Mouse (Mus musculus): ENCODE data around the gene Ephb3.

Gene Ephb3

DNA sequence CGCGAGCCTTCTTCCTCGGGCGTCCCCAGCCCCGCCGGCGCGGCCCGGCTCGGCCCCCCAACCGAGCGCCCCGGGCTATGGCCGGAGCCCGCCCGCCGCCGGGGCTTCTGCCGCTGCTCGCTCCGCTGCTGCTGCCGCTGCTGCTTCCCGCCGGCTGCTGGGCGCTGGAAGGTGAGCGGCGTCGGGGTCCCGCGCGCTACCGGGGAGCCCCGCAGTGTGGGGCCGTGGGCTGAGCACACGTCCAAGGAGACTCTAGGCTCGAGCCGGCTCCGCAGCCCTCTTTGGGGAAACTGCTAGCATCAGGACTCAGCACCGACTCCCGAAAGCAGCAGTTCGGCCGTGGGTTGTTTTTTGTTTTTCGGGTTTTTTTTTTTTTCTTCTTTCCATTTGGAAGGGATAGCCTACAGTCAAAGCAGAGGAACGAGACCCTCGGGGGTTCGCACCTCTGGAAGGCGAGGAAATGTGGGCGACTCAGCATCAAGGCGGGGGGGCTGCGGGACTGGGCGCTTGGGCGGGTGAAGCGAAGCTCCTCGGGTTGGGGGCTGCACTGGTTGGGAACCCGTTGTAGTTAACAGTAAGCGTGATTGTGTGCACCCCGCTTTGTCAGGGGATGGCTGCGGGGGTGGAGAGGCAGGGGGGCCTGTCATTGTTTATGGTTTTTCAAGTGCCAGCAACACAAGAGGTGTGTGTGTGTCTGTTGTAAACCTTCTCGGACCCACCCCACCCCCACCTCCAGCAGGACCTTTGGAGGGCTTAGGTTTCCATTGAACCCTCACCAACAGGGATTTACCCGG lies 735 bp downstream of the Ephb3 start:
- DNase-seq (ENCODE audit: low spot score): no peak

DNA sequence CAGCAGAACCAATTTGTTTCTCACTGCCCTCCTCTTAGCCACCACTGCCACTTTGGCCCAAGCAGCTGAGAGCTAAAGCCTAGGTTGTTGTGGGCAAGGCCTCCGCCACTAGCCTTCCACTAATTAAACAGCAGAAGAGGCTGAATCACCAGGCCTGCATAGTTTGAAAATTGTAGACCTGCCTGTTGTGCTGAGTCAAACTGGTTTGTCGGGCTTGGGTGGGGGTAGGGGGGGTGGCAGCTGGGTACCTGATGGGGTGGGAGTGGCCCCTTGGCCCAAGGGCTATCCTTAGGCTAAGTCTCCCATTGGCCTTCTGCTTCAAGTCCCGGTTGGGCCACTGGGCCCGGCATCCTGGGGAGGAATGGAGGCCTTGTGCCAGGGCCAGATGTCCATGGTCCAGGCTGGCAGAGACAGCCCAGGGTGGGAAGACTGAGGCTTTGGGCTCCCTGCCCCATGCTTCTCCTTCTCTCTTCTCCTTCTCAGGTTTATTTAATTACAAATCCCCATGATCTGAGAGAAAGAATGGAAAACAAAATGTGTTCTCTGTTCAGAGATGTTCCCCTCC lies 3.5 kb downstream of the Ephb3 start:
- DNase-seq (ENCODE audit: low spot score): no peak

- no peak for DNase-seq (ENCODE audit: low spot score)
Measured at GRCm38 (mm10) chr16:21209290-21209689, 4.7 kb downstream of the Ephb3 start.

DNA sequence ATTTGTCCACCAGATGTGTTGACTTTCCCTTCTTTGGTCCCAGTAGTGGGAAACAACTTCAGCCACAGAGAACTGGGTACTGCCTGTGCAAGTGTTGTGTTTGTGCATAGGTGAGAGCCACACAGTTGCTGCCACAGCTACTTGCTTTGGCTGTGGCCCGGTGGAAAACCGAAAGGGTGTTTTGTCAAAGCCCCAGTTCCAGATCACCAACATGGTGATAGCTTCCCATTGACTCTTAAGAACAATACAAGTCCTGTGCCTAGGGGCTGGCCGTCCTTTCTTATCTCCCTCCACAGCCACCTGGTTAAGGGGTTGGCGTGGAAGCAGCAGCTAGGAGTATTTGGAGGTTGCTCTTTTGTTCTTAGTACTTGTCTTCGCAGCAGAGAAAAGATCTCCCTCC lies 5.6 kb downstream of the Ephb3 start:
- no peak for DNase-seq (ENCODE audit: low spot score)

- DNase-seq (ENCODE audit: low spot score): peak; percentile 87
Measured at GRCm38 (mm10) chr16:21210667-21211338, 6.2 kb downstream of the Ephb3 start.

GRCm38 (mm10) chr16:21211501-21211900 lies 6.9 kb downstream of the Ephb3 start:
- DNase-seq (ENCODE audit: low spot score): no peak

- DNase-seq (ENCODE audit: low spot score): no peak
Measured at GRCm38 (mm10) chr16:21212369-21212768, 7.8 kb downstream of the Ephb3 start.

GRCm38 (mm10) chr16:21213939-21214338 lies 9.4 kb downstream of the Ephb3 start:
- DNase-seq (ENCODE audit: low spot score): no peak

- no peak for DNase-seq (ENCODE audit: low spot score)
Measured at GRCm38 (mm10) chr16:21214803-21215202, 10.2 kb downstream of the Ephb3 start.

DNA sequence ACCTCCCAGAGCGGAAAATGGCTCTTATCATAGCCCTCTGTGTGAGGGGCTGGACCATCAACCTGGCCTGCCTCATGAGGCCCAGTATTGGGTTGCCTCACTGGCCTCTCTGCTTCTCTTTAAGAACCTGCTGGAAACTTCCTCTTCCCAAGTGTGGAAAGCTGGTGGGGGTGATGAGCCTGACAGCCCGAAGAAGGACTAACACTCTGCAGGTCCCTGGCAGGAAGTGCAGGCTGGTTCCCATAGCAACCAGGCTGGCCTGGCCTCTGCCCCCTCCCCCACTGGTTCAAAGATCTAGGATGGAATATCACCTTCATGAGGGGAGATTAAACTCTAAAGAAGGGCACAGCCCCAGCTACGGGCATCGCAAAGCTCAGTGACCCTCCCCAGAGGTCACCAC lies 11.5 kb downstream of the Ephb3 start:
- DNase-seq (ENCODE audit: low spot score): no peak

- no peak for DNase-seq (ENCODE audit: low spot score)
Measured at GRCm38 (mm10) chr16:21217233-21217632, 12.7 kb downstream of the Ephb3 start.

DNA sequence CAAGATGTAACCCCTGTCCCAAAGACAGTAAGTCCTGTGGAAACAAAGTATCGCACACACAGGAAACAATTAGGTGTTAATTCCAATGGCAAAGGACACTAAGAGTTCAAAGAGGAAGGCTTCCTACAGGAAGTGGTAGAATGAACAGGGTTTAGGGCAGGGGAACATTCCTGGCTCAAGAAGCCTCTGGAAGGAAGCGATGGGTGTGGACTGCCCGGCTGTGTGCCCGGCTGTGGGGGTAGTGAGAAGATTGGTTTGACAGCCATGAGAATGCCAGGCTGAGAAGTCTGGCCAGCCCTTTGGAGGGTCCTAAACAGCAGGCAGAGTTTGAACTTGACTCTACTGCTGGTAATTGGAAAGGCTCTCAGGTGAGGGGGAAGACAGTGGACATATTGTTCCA lies 15.1 kb downstream of the Ephb3 start:
- DNase-seq (ENCODE audit: low spot score): no peak

DNA sequence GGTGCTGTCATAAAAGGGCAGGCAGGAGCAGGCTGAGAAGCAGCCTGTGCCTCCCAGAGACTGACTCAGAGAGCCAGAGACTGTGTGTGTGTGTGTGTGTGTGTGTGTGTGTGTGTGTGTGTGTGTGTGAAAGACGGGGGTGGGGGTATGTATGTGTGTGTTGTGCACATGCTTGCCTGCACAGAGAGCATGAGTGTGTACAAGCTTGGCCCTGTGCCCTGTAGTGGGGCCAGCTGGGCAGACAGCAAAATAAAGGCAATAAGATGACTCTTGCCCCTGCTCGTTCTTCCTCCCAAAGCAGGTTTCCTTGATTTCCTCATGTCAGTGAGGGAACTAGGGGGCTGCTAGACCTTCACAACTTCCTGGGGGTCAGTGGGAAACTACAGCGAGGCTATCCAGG lies 18.5 kb downstream of the Ephb3 start:
- no peak for DNase-seq (ENCODE audit: low spot score)

GRCm38 (mm10) chr16:21224648-21225240 lies 20.2 kb downstream of the Ephb3 start:
- no peak for DNase-seq (ENCODE audit: low spot score)

- no peak for DNase-seq (ENCODE audit: low spot score)
Measured at GRCm38 (mm10) chr16:21226629-21227028, 22.1 kb downstream of the Ephb3 start.

DNA sequence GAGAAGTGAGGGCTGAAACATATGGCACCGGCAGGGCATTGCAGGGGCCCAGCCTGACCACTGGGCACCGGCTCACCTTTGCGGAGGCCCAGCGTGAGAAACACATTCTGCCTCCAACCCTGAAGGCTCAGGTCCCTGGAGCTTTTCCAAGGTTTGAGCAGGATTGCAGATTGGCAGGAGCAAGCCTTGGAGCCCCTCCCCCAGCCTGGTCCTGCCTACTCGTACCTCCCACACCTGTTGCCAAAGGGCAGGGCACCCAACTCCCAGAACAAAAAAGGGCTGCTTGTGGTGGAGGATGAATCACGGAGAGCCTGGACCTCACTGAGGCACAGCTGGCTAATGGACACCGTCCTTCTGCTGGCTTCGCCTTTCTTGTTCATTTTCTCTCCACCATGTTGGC lies 30.6 kb downstream of the Ephb3 start:
- no peak for DNase-seq (ENCODE audit: low spot score)

DNA sequence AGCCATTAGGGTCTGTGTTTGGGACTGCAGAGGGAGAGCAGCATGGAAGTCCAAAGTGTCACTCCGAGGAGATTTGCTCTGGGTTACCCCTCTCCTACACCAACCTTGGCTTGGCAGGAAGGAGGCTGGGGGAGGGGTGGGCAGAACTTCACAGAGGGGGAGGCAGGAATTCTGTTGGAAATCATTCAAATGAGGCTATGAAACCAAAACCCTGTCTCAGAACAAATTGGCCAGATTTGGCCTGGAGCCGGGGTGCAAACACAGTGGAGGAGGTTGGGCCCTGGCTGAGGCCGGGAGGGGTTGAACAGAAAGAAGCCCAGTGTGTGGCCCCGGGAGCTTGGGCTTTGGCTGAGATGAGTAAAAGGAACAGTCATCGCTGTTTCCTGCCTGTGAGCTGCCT lies 34.2 kb downstream of the Ephb3 start:
- peak; percentile 37 for DNase-seq (ENCODE audit: low spot score)

DNA sequence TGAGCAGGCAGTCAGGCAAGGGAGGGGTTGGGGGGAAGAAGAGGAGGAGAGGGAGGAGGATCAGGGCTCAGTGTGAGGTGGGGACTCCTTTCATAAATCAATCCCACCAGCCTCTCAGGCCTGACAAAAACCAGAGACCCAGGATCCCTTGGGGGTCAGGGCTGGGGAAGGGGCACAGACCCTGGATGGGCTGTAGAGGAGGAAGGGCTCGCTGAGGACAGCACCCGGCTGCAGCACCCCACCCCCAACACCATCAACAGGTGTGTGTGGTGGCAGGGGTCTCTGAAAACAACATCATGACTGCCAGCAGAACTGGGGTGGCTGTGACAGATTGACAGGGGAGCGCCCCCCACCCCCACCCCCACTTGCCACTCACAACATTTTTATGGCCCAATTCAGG lies 36.0 kb downstream of the Ephb3 start:
- DNase-seq (ENCODE audit: low spot score): no peak

DNA sequence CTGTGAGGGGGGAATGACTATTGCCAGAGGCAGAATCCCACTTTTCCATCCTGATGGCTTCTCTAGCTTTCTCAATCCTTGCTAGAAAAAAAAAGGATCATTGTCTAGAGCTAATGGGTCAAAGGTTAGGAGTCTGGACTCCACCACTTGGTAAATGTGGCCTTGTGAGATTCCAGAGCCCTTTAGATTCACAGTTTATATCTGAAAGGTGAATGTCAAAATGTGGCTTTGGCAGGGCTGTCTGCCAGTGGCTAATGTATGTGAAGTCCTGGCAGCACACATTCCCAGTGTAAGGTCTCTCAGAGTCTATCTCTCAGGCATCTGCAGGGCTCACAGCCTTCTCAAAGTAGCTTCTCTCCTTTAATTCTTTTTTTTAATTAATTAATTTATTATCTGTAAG lies 36.5 kb downstream of the Ephb3 start:
- no peak for DNase-seq (ENCODE audit: low spot score)

DNA sequence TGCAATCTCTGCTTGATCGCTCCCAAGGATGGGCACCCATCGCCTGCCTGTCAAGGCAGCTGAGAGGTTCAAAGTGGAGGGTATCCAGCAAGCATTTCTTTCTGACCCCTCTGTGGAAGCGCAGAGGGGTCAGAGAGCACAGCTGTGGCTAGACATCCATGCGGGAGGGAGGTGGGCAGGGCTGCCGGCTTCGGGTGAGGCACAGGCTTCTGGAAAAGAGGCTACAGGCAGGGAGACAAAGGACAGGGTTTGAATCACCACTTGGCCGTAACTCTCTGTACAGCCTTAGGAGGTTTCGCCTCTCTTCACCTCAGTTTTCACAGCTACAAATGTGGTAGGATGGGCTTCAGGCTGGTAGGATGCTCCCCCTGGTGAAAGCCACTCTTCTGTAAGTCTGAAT lies 38.4 kb downstream of the Ephb3 start:
- DNase-seq (ENCODE audit: low spot score): no peak

DNA sequence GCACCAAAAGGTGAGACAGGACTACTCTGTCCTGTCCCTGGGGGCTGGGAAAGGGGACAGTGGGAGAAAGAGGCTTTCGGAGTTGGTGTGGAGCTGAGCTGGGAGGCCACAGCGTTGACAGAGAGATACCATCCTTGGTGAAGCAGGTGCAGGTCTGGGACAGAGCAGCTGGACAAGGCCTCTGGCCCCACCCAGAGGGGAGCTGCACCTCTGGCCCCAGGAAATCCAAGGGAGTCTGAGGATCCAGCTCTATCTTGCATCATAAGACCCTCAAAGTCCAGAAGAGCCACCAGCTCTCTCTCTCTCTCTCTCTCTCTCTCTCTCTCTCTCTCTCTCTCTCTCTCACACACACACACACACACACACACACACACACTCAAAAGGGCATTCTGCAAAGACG lies 40.2 kb downstream of the Ephb3 start:
- no peak for DNase-seq (ENCODE audit: low spot score)

DNA sequence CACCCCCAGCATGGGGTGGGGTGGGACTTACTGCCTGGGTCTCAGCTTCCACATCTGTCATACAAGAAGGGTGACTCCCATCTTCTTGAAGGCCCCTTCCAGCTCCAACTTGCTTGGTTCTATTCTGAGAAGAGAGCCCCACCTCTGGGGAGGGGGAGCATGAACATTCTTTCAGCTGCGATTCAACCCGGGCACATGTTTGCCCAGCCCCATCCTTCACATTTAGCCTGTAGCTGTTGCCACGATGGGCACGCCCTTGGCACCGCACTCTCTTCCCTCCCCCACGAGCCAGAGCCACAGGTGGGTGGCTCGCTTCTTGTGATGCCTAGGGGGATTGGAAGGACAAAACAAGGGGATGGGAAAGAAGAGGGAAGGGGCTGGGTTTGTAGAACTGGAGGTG lies 40.8 kb downstream of the Ephb3 start:
- no peak for DNase-seq (ENCODE audit: low spot score)

- peak; percentile 87 for DNase-seq (ENCODE audit: low spot score)
Measured at GRCm38 (mm10) chr16:21245931-21246390, 41.4 kb downstream of the Ephb3 start.

All from layer of hippocampus, adult 11-12 months (tissue).